Mouse (Mus musculus) liver, embryonic 11.5 days (tissue): Measurements from ENCODE around the gene Cbx6. TPM values are rescaled to one million over a fixed set of nuclear protein-coding genes. Genes with fewer than 3 reads are reported as not detected.

Experiments
- ATAC-seq: fragments of 200-750 bp; cut with Nextera tagmentation; replicated peaks from 2 replicates; pipeline ENCODE4 v1.8.0; 2017; ENCODE audit warnings: moderate number of reproducible peaks, mild to moderate bottlenecking, moderate TSS enrichment, moderate library complexity; ENCODE audit not compliant: low FRiP score
- DNase-seq: peaks from one replicate; pipeline ENCODE4 v3.0.0-alpha.2; 2017; ENCODE audit warnings: low spot score
- H3K27ac ChIP-seq: fragments of 300-500 bp; sonication (generic); 2 replicates; pipeline ENCODE4 v1.5.1; 2014; ENCODE audit warnings: mild to moderate bottlenecking, low read depth, low read length, control low read depth
- H3K27me3 ChIP-seq: fragments of 300-500 bp; sonication (generic); replicated peaks from 2 replicates; pipeline ENCODE4 v1.6.1; 2014; ENCODE audit warnings: low read length, mixed read lengths; ENCODE audit not compliant: control insufficient read depth, insufficient read depth
- H3K36me3 ChIP-seq: fragments of 300-500 bp; sonication (generic); 2 replicates; pipeline ENCODE4 v1.6.1; 2014; ENCODE audit warnings: mild to moderate bottlenecking, low read length, moderate library complexity, mixed read lengths; ENCODE audit not compliant: control insufficient read depth, insufficient read depth
- H3K4me1 ChIP-seq: fragments of 300-500 bp; sonication (generic); replicated peaks from 2 replicates; pipeline ENCODE4 v1.6.1; 2014; ENCODE audit warnings: low read length, mixed read lengths; ENCODE audit not compliant: control insufficient read depth, insufficient read depth
- H3K4me2 ChIP-seq: fragments of 300-500 bp; sonication (generic); 2 replicates; pipeline ENCODE4 v1.6.1; 2014; ENCODE audit warnings: mild to moderate bottlenecking, control low read depth, moderate library complexity
- H3K4me3 ChIP-seq: fragments of 300-500 bp; sonication (generic); 2 replicates; pipeline ENCODE4 v1.5.1; 2014; ENCODE audit warnings: low read depth, low read length, control low read depth
- H3K9ac ChIP-seq: fragments of 300-500 bp; sonication (generic); 2 replicates; pipeline ENCODE4 v1.6.1; 2014; ENCODE audit warnings: low read depth, low read length, control low read depth
- H3K9me3 ChIP-seq: fragments of 300-500 bp; sonication (generic); 2 replicates; pipeline ENCODE4 v1.6.1; 2016; ENCODE audit warnings: low read length, inconsistent platforms, mixed read lengths; ENCODE audit not compliant: control insufficient read depth
- WGBS: fragments of 180-500 bp; shearing (Covaris S2); extraction: QIAGEN DNeasy Blood & Tissue Kit; methylation state at CpG from one replicate; pipeline ENCODE4 v1.1.7; 2014; 5-methylcytosine and 5-hydroxymethylcytosine counted together
- polyA plus RNA-seq: library from polyadenylated mRNA; unstranded; fragments of >200 nt; fragmentation: Nextera tagmentation; extraction: Ambion mirVana; gene quantifications from 2 replicates; pipeline ENCODE4 v1.2.1, GENCODE M21; 2014

Cbx6 gene
- polyA plus RNA-seq, 1 experiment from 2014 or later, result 16.3 TPM

GRCm38 (mm10) chr15:79834881-79835260 is 383 bp upstream of the Cbx6 start:
- WGBS, result 57% methylated on average over 9 of the region's 9 CpGs
- H3K27me3 ChIP-seq, result no peaks in the 10 kb centered on the region
- H3K27ac ChIP-seq, result peak overlapping the region; percentile 26
- peaks cover 2% of the 10 kb centered on the region; the same call in 1 of the 2 replicates for H3K36me3 ChIP-seq
- H3K4me1 ChIP-seq, result peaks cover 9% of the 10 kb centered on the region
- H3K4me2 ChIP-seq, result peak overlapping the region; percentile 93
- H3K9ac ChIP-seq, result no peak overlapping the region
- H3K4me3 ChIP-seq, result peak overlapping the region; percentile 80; the same call in 1 of the 2 replicates
- no peaks in the 10 kb centered on the region for H3K9me3 ChIP-seq
- no peak for DNase-seq
- no peak for ATAC-seq

GRCm38 (mm10) chr15:79833251-79834050 is 1.0 kb downstream of the Cbx6 start:
- peak; percentile 38; the same call in 1 of the 2 replicates for ATAC-seq

GRCm38 (mm10) chr15:79832064-79832900 is 2.2 kb downstream of the Cbx6 start:
- Histone ChIP-seq H3K36me3 (peaks cover 11% of the 10 kb centered on the region), H3K9me3 (no peaks in the 10 kb centered on the region), H3K27ac (no peak overlapping the region), H3K9ac (no peak overlapping the region), H3K4me3 (peak overlapping the region; percentile 80), H3K27me3 (peaks cover 2% of the 10 kb centered on the region; the same call in 1 of the 2 replicates), H3K4me1 (peaks cover 17% of the 10 kb centered on the region), H3K4me2 (peak overlapping the region; percentile 93)
- no peak for ATAC-seq
- WGBS, result 38% methylated on average over 18 of the region's 18 CpGs
- DNase-seq, result peak; percentile 71

More at GRCm38 (mm10) chr15:79833251-79834050, 1.0 kb downstream of the Cbx6 start:
- Histone ChIP-seq H3K4me2 (peak overlapping the region; percentile 93), H3K9me3 (no peaks in the 10 kb centered on the region), H3K4me3 (peak overlapping the region; percentile 80), H3K9ac (peak overlapping the region; percentile 78), H3K4me1 (peaks cover 17% of the 10 kb centered on the region), H3K27ac (peak overlapping the region; percentile 59), H3K36me3 (peaks cover 3% of the 10 kb centered on the region; the same call in 1 of the 2 replicates), H3K27me3 (peaks cover 2% of the 10 kb centered on the region; the same call in 1 of the 2 replicates)
- under 1% methylated on average over 40 of the region's 41 CpGs for WGBS
- peak; percentile 62 for DNase-seq

- Histone ChIP-seq H3K4me3 (no peak overlapping the region), H3K4me1 (peaks cover 17% of the 10 kb centered on the region), H3K36me3 (peaks cover 14% of the 10 kb centered on the region), H3K27me3 (peaks cover 2% of the 10 kb centered on the region; the same call in 1 of the 2 replicates), H3K9me3 (no peaks in the 10 kb centered on the region), H3K9ac (no peak overlapping the region), H3K27ac (no peak overlapping the region), H3K4me2 (no peak overlapping the region)
- ATAC-seq, result no peak; the same call in 1 of the 2 replicates
- DNase-seq, result peak; percentile 72
- 17% methylated on average over 4 of the region's 4 CpGs for WGBS
Observed at GRCm38 (mm10) chr15:79830388-79830787, 4.1 kb downstream of the Cbx6 start.

GRCm38 (mm10) chr15:79829431-79829830 is 5.1 kb downstream of the Cbx6 start:
- ATAC-seq (no peak), DNase-seq (no peak)
- Histone ChIP-seq H3K4me1 (peaks cover 17% of the 10 kb centered on the region), H3K27ac (no peak overlapping the region), H3K27me3 (peaks cover 2% of the 10 kb centered on the region; the same call in 1 of the 2 replicates), H3K9ac (no peak overlapping the region), H3K9me3 (no peaks in the 10 kb centered on the region), H3K36me3 (peaks cover 14% of the 10 kb centered on the region), H3K4me2 (no peak overlapping the region), H3K4me3 (no peak overlapping the region)
- WGBS, result 73% methylated on average over 5 of the region's 5 CpGs

GRCm38 (mm10) chr15:79828366-79829035 is 6.0 kb downstream of the Cbx6 start:
- H3K36me3 ChIP-seq, result peaks cover 14% of the 10 kb centered on the region
- H3K9me3 ChIP-seq, result no peaks in the 10 kb centered on the region
- ATAC-seq (no peak), DNase-seq (no peak)
- peaks cover 18% of the 10 kb centered on the region for H3K4me1 ChIP-seq
- H3K4me2 ChIP-seq, result peak overlapping the region; percentile 43
- peaks cover 2% of the 10 kb centered on the region; the same call in 1 of the 2 replicates for H3K27me3 ChIP-seq
- WGBS, result 51% methylated on average over 46 of the region's 46 CpGs
- no peak overlapping the region for H3K9ac ChIP-seq
- no peak overlapping the region for H3K4me3 ChIP-seq
- no peak overlapping the region for H3K27ac ChIP-seq

- Histone ChIP-seq H3K36me3 (peaks cover 14% of the 10 kb centered on the region), H3K9me3 (no peaks in the 10 kb centered on the region), H3K4me1 (peaks cover 19% of the 10 kb centered on the region), H3K4me3 (no peak overlapping the region), H3K9ac (no peak overlapping the region), H3K27me3 (peaks cover 2% of the 10 kb centered on the region; the same call in 1 of the 2 replicates), H3K4me2 (no peak overlapping the region), H3K27ac (no peak overlapping the region)
- ATAC-seq (no peak), DNase-seq (no peak)
- WGBS, result 86% methylated on average over 11 of the region's 11 CpGs
Observed at GRCm38 (mm10) chr15:79827778-79828210, 6.7 kb downstream of the Cbx6 start.
